Mouse (Mus musculus) neural tube, embryonic 11.5 days (tissue): ENCODE data around the gene Fam81a. TPM values are rescaled to one million over a fixed set of nuclear protein-coding genes. Genes with fewer than 3 reads are reported as not detected.

Source experiments
- ATAC-seq: fragments of 200-750 bp; cut with Nextera tagmentation; 2 replicates; pipeline ENCODE4 v1.8.0; 2017; ENCODE audit warnings: moderate number of reproducible peaks, mild to moderate bottlenecking, moderate TSS enrichment, moderate library complexity; ENCODE audit not compliant: insufficient read depth, low FRiP score, low TSS enrichment
- DNase-seq: peaks from one replicate; pipeline ENCODE4 v3.0.0-alpha.2; 2015; ENCODE audit warnings: low spot score
- H3K27ac ChIP-seq: fragments of 300-500 bp; sonication (generic); 2 replicates; pipeline ENCODE4 v1.5.1; 2014; ENCODE audit warnings: low read depth, mild to moderate bottlenecking, low read length
- H3K27me3 ChIP-seq: fragments of 300-500 bp; sonication (generic); 2 replicates; pipeline ENCODE4 v1.6.1; 2014; ENCODE audit warnings: mild to moderate bottlenecking, low read length, mixed read lengths; ENCODE audit not compliant: control insufficient read depth, insufficient read depth
- H3K36me3 ChIP-seq: fragments of 300-500 bp; sonication (generic); 2 replicates; pipeline ENCODE4 v1.6.1; 2014; ENCODE audit warnings: mild to moderate bottlenecking, low read length, moderate library complexity, mixed read lengths; ENCODE audit not compliant: control insufficient read depth, insufficient read depth
- H3K4me1 ChIP-seq: fragments of 300-500 bp; sonication (generic); 2 replicates; pipeline ENCODE4 v1.6.1; 2014; ENCODE audit warnings: low read length, mixed read lengths; ENCODE audit not compliant: control insufficient read depth, insufficient read depth
- H3K4me2 ChIP-seq: fragments of 300-500 bp; sonication (generic); 2 replicates; pipeline ENCODE4 v1.6.1; 2014; ENCODE audit warnings: low read depth, mild to moderate bottlenecking, moderate library complexity
- H3K4me3 ChIP-seq: fragments of 300-500 bp; sonication (generic); 2 replicates; pipeline ENCODE4 v1.5.1; 2014; ENCODE audit warnings: low read depth, low read length
- H3K9ac ChIP-seq: fragments of 300-500 bp; sonication (generic); 2 replicates; pipeline ENCODE4 v1.6.1; 2014; ENCODE audit warnings: mild to moderate bottlenecking, low read length
- H3K9me3 ChIP-seq: fragments of 300-500 bp; sonication (generic); 2 replicates; pipeline ENCODE4 v1.6.1; 2016; ENCODE audit warnings: low read length; ENCODE audit not compliant: control insufficient read depth
- WGBS: fragments of 180-500 bp; shearing (Covaris S2); extraction: QIAGEN DNeasy Blood & Tissue Kit; methylation state at CpG from one replicate; pipeline ENCODE4 v1.1.7; 2014; 5-methylcytosine and 5-hydroxymethylcytosine counted together
- polyA plus RNA-seq: library from polyadenylated mRNA; unstranded; fragments of >200 nt; fragmentation: Nextera tagmentation; extraction: Ambion mirVana; gene quantifications from 2 replicates; pipeline ENCODE4 v1.2.1, GENCODE M21; 2014

Fam81a gene
- polyA plus RNA-seq, 1 experiment from 2014 or later = 2.4 TPM

DNA sequence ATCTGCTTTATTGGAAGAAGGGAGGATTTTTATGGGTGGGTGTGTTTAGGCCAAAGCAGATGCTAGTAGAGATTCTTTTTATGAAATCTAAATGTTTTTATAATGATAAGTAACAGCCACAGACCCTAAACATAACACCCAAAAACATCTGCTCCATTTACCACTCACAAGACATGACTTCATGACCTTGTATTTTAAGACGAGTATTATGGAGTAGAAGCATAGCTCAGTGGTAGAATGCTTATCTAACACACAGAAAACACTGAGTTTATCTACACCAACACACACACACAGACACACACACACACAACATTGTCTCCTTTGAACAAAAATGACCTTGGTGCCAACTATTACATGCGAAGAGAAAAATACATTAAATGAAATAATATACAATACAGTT lies 97.5 kb downstream of the Fam81a start:
- no peaks in the 10 kb centered on the region for H3K27me3 ChIP-seq
- H3K9ac ChIP-seq = no peak overlapping the region
- no peak overlapping the region for H3K4me3 ChIP-seq
- no peak for DNase-seq
- H3K36me3 ChIP-seq = no peaks in the 10 kb centered on the region
- H3K4me1 ChIP-seq = no peaks in the 10 kb centered on the region
- H3K4me2 ChIP-seq = no peak overlapping the region
- no peak overlapping the region for H3K27ac ChIP-seq
- no peaks in the 10 kb centered on the region for H3K9me3 ChIP-seq
- no peak for ATAC-seq
- 85% methylated on average over 2 of the region's 2 CpGs for WGBS

DNA sequence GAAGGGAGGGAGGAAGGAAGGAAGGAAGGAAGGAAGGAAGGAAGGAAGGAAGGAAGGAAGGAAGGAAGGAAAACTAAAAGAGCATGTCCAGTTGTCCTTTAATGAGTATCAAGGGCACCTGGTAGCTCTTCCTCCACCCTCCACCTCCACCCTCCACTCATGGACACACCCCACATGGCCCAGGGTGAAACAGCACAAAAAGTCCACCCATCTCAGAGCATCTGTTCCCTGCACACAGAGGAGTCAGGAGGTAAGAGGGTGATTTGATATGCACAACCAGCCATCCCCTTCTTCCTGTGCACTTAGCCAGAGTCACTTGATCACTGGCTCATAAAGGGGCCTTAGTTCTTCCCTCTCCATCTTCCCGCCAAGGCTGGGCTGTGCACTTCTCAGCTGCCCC lies 99.4 kb downstream of the Fam81a start:
- no peaks in the 10 kb centered on the region for H3K27me3 ChIP-seq
- H3K27ac ChIP-seq = no peak overlapping the region
- H3K4me2 ChIP-seq = no peak overlapping the region
- WGBS = 44% methylated on average over 1 of the region's 1 CpGs
- H3K9ac ChIP-seq = no peak overlapping the region
- no peak for ATAC-seq
- no peaks in the 10 kb centered on the region for H3K9me3 ChIP-seq
- no peak for DNase-seq
- no peaks in the 10 kb centered on the region for H3K36me3 ChIP-seq
- no peaks in the 10 kb centered on the region for H3K4me1 ChIP-seq
- H3K4me3 ChIP-seq = no peak overlapping the region

DNA sequence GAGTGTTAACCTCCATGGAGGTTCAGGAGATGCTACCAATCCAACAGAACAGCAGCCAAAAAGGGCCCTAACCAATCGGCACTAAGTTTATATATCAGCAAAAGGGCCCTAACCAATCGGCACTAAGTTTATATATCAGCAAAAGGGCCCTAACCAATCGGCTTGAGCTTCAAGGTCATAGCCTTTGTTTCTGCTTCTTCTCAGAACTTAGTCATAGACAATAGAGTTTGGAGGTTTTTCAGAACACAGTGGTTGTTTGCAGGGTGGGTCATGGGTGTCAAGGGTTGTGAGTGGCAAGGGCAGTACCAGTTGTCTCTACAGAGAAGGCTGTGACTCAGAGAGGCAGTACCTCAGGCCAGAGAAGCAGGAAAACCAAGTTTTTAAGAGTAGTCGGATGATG lies 100.2 kb downstream of the Fam81a start:
- DNase-seq (no peak), ATAC-seq (no peak)
- Histone ChIP-seq H3K4me2 (no peak overlapping the region), H3K4me3 (no peak overlapping the region), H3K9me3 (no peaks in the 10 kb centered on the region), H3K4me1 (no peaks in the 10 kb centered on the region), H3K9ac (no peak overlapping the region), H3K27ac (no peak overlapping the region), H3K27me3 (no peaks in the 10 kb centered on the region), H3K36me3 (no peaks in the 10 kb centered on the region)
- 89% methylated on average over 4 of the region's 4 CpGs for WGBS

DNA sequence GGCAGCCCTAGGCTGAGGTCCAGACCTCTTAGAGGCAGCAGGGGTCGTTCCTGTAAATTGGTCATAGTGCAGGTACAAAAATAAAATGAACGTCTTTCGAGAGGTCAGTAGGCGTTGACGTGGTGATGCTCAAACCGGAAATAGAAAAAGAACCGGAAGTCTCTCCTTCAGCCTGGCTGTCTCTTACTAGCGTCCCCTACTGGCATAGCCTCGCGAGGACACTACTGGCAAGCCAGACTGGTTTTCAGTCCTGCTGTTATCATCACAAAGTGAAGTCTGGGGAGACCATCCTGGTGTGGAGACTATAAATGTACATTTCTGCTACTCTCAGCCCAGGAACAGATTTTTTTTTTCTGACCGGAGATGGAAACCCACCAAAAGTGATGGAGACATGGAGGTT lies 101.8 kb downstream of the Fam81a start:
- ATAC-seq (no peak), DNase-seq (no peak)
- Histone ChIP-seq H3K36me3 (no peaks in the 10 kb centered on the region), H3K27ac (no peak overlapping the region), H3K9ac (no peak overlapping the region), H3K9me3 (no peaks in the 10 kb centered on the region), H3K4me2 (no peak overlapping the region), H3K4me3 (no peak overlapping the region), H3K4me1 (no peaks in the 10 kb centered on the region), H3K27me3 (no peaks in the 10 kb centered on the region)
- WGBS = 89% methylated on average over 11 of the region's 11 CpGs

DNA sequence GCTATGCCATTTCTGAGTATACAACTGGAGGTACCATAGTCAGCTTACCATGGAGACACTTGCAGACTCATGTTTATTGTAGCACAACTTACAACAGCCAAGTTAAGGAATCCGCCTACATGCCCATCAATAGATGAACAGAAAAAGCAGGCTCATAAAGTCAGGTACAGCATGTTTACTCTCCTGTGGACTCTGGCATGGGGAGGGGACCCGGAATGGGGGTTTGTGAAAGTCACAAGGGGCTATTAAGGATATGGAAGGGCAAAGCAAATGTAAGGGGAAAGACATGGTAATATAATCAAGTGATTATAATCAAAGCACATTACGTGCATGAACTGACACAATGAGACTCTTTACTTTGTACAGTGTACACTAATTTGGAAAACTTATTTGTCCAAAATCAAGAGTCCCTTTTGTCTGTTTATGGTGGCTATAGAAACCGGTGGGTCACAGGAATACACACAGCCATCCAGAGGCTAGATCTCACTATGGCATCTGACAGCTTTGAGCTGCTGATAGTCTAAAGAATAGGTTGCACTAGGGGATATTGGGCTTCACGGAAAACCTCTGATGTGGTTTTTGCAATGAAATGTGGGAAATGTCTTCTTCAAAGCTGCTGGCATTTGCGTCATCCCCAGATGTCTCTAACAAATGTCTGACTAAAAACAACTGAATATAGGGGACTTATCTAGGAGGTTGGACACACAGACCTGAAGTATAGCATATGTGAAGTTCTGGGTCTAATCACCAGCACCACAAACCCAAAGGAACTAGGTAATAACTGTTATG lies 102.6 kb downstream of the Fam81a start:
- H3K9me3 ChIP-seq = no peaks in the 10 kb centered on the region
- H3K27me3 ChIP-seq = no peaks in the 10 kb centered on the region
- H3K4me2 ChIP-seq = no peak overlapping the region
- 89% methylated on average over 6 of the region's 6 CpGs for WGBS
- no peak overlapping the region for H3K9ac ChIP-seq
- no peak for ATAC-seq
- no peaks in the 10 kb centered on the region for H3K4me1 ChIP-seq
- no peak overlapping the region for H3K27ac ChIP-seq
- no peaks in the 10 kb centered on the region for H3K36me3 ChIP-seq
- no peak for DNase-seq
- no peak overlapping the region for H3K4me3 ChIP-seq

Other genes starting within 250 kb of the Fam81a start
- gene Bnip2, start 153.1 kb downstream of the Fam81a start, polyA plus RNA-seq = 114 and 121 TPM in 2 replicates
- 192 and 195 TPM in 2 replicates for gene Gtf2a2, start 130.0 kb downstream of the Fam81a start, polyA plus RNA-seq
- not detected in 2 replicates for gene Gcnt3, start 104.5 kb downstream of the Fam81a start, polyA plus RNA-seq
- 10.0 and 10.7 TPM in 2 replicates for gene Myo1e, start 64.8 kb upstream of the Fam81a start, polyA plus RNA-seq